Mouse (Mus musculus): Measurements from ENCODE around the gene Abhd2. TPM values are rescaled to one million over a fixed set of nuclear protein-coding genes. Genes with fewer than 3 reads are reported as not detected.

Abhd2 gene
- polyA plus RNA-seq, 1 experiment from 2014 or later: 14.3 TPM

GRCm38 (mm10) chr7:79284160-79284888 is 11.3 kb downstream of the Abhd2 start:
- ATAC-seq (ENCODE audit: low FRiP score): no peak
- WGBS: 79% methylated on average over 14 of the region's 14 CpGs
- no peaks in the 10 kb centered on the region for H3K9me3 ChIP-seq (replicated peaks)
- no peak overlapping the region for H3K27ac ChIP-seq
- peaks cover 21% of the 10 kb centered on the region for H3K4me1 ChIP-seq
- H3K36me3 ChIP-seq: no peaks in the 10 kb centered on the region; the same call in 1 of the 2 replicates
- no peak overlapping the region for H3K4me2 ChIP-seq (replicated peaks)
- H3K9ac ChIP-seq: no peak overlapping the region
- H3K4me3 ChIP-seq: no peak overlapping the region
- H3K27me3 ChIP-seq: no peaks in the 10 kb centered on the region

GRCm38 (mm10) chr7:79284889-79285280 is 11.9 kb downstream of the Abhd2 start:
- Histone ChIP-seq H3K9me3 (replicated peaks) (no peaks in the 10 kb centered on the region), H3K27me3 (no peaks in the 10 kb centered on the region), H3K4me3 (no peak overlapping the region), H3K9ac (no peak overlapping the region), H3K36me3 (no peaks in the 10 kb centered on the region; the same call in 1 of the 2 replicates), H3K4me1 (peaks cover 18% of the 10 kb centered on the region; the same call in 1 of the 2 replicates), H3K27ac (no peak overlapping the region), H3K4me2 (replicated peaks) (no peak overlapping the region)
- no peak for ATAC-seq (ENCODE audit: low FRiP score)
- WGBS: 90% methylated on average over 8 of the region's 8 CpGs

GRCm38 (mm10) chr7:79285408-79285807 is 12.4 kb downstream of the Abhd2 start:
- Histone ChIP-seq H3K9me3 (replicated peaks) (no peaks in the 10 kb centered on the region), H3K27ac (no peak overlapping the region), H3K27me3 (no peaks in the 10 kb centered on the region), H3K4me3 (no peak overlapping the region), H3K9ac (no peak overlapping the region), H3K36me3 (no peaks in the 10 kb centered on the region; the same call in 1 of the 2 replicates), H3K4me1 (peaks cover 18% of the 10 kb centered on the region; the same call in 1 of the 2 replicates), H3K4me2 (replicated peaks) (no peak overlapping the region)
- ATAC-seq (ENCODE audit: low FRiP score): no peak
- 94% methylated on average over 13 of the region's 13 CpGs for whole genome bisulfite sequencing

GRCm38 (mm10) chr7:79287226-79287625 is 14.2 kb downstream of the Abhd2 start:
- Histone ChIP-seq H3K27me3 (no peaks in the 10 kb centered on the region), H3K4me1 (peaks cover 15% of the 10 kb centered on the region; the same call in 1 of the 2 replicates), H3K9me3 (replicated peaks) (no peaks in the 10 kb centered on the region), H3K36me3 (no peaks in the 10 kb centered on the region; the same call in 1 of the 2 replicates), H3K4me2 (replicated peaks) (no peak overlapping the region), H3K27ac (no peak overlapping the region), H3K4me3 (no peak overlapping the region), H3K9ac (no peak overlapping the region)
- 91% methylated on average over 6 of the region's 6 CpGs for WGBS
- no peak for ATAC-seq (ENCODE audit: low FRiP score)

GRCm38 (mm10) chr7:79287928-79288327 is 14.9 kb downstream of the Abhd2 start:
- WGBS: 89% methylated on average over 8 of the region's 8 CpGs
- no peak overlapping the region for H3K4me2 ChIP-seq (replicated peaks)
- no peak for ATAC-seq (ENCODE audit: low FRiP score)
- no peaks in the 10 kb centered on the region; the same call in 1 of the 2 replicates for H3K36me3 ChIP-seq
- H3K4me1 ChIP-seq: peaks cover 11% of the 10 kb centered on the region
- H3K27ac ChIP-seq: no peak overlapping the region
- H3K27me3 ChIP-seq: no peaks in the 10 kb centered on the region
- no peak overlapping the region for H3K9ac ChIP-seq
- no peaks in the 10 kb centered on the region for H3K9me3 ChIP-seq (replicated peaks)
- no peak overlapping the region for H3K4me3 ChIP-seq

DNA sequence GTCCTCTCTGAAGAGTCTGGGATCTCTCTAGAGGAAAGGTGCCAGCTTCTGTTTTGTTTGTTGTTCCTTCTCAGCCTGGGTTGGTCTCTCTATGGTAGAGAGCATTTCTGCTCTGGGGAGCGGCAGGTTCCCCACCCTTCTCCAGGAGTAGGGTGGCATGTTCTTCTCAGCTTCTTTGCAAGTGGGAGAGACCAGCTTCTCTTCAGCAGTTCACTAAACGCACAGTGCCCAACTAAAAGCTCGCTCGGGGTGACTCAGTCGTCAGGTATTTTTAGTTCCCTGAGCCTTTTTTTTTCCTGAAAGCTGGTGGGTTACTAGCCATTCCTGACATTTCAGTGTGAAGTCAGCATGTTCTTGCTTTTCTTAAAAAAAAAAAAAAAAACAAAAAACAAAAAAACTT is 15.4 kb downstream of the Abhd2 start:
- ATAC-seq (ENCODE audit: low FRiP score): no peak
- Histone ChIP-seq H3K9me3 (replicated peaks) (no peaks in the 10 kb centered on the region), H3K4me1 (peaks cover 7% of the 10 kb centered on the region), H3K36me3 (no peaks in the 10 kb centered on the region; the same call in 1 of the 2 replicates), H3K4me2 (replicated peaks) (no peak overlapping the region), H3K4me3 (no peak overlapping the region), H3K27me3 (no peaks in the 10 kb centered on the region), H3K9ac (no peak overlapping the region), H3K27ac (no peak overlapping the region)
- 94% methylated on average over 5 of the region's 5 CpGs for WGBS

GRCm38 (mm10) chr7:79293605-79294232 is 20.7 kb downstream of the Abhd2 start:
- Histone ChIP-seq H3K4me2 (replicated peaks) (no peak overlapping the region), H3K9ac (no peak overlapping the region), H3K27ac (peak overlapping the region; percentile 45; the same call in 1 of the 2 replicates), H3K9me3 (replicated peaks) (no peaks in the 10 kb centered on the region), H3K4me3 (no peak overlapping the region), H3K4me1 (peaks cover 12% of the 10 kb centered on the region), H3K36me3 (peaks cover 30% of the 10 kb centered on the region), H3K27me3 (no peaks in the 10 kb centered on the region)
- 57% methylated on average over 14 of the region's 14 CpGs for WGBS
- ATAC-seq (ENCODE audit: low FRiP score): no peak

- H3K36me3 ChIP-seq: peaks cover 38% of the 10 kb centered on the region
- H3K27me3 ChIP-seq: no peaks in the 10 kb centered on the region
- no peak overlapping the region for H3K4me3 ChIP-seq
- 88% methylated on average over 13 of the region's 13 CpGs for WGBS
- H3K4me1 ChIP-seq: peaks cover 12% of the 10 kb centered on the region
- no peak overlapping the region for H3K9ac ChIP-seq
- H3K4me2 ChIP-seq (replicated peaks): no peak overlapping the region
- no peaks in the 10 kb centered on the region for H3K9me3 ChIP-seq (replicated peaks)
- H3K27ac ChIP-seq: no peak overlapping the region
- no peak for ATAC-seq (ENCODE audit: low FRiP score)
These were observed 21.5 kb downstream of the Abhd2 start for GRCm38 (mm10) chr7:79294449-79294980.

GRCm38 (mm10) chr7:79295196-79295826 is 22.3 kb downstream of the Abhd2 start:
- H3K4me2 ChIP-seq (replicated peaks): no peak overlapping the region
- 79% methylated on average over 13 of the region's 13 CpGs for WGBS
- no peak for ATAC-seq (ENCODE audit: low FRiP score)
- H3K36me3 ChIP-seq: peaks cover 38% of the 10 kb centered on the region
- H3K4me3 ChIP-seq: no peak overlapping the region
- no peak overlapping the region for H3K9ac ChIP-seq
- no peaks in the 10 kb centered on the region for H3K9me3 ChIP-seq (replicated peaks)
- peaks cover 12% of the 10 kb centered on the region for H3K4me1 ChIP-seq
- H3K27me3 ChIP-seq: no peaks in the 10 kb centered on the region
- H3K27ac ChIP-seq: no peak overlapping the region

GRCm38 (mm10) chr7:79298681-79299080 is 25.7 kb downstream of the Abhd2 start:
- Histone ChIP-seq H3K36me3 (peaks cover 38% of the 10 kb centered on the region), H3K27ac (peak overlapping the region; percentile 8; the same call in 1 of the 2 replicates), H3K4me2 (replicated peaks) (no peak overlapping the region), H3K9me3 (replicated peaks) (no peaks in the 10 kb centered on the region), H3K4me3 (no peak overlapping the region), H3K9ac (no peak overlapping the region), H3K4me1 (peaks cover 19% of the 10 kb centered on the region), H3K27me3 (no peaks in the 10 kb centered on the region)
- no peak for ATAC-seq (ENCODE audit: low FRiP score)
- no CpG with 5 or more reads among the region's 1 CpGs for WGBS

DNA sequence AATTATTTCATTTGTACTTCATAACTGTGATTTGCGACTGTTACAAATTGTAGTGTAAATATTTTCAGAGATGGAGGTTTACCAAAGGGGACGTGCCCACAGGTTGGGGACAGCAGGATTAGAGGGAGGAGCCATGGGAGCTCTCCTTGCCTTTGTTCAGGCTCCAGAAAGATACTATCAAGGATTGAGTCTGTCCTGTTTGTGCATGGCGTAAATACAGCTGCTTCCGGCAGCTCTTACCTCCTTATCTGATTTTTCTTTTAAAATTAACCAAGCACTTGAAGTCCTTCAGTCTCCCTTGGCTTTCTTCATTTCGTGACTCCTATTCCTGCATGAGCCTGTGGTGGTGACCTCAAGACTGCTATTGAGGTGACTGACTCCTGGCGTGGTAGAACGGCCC is 26.5 kb downstream of the Abhd2 start:
- no peak overlapping the region for H3K9ac ChIP-seq
- no peaks in the 10 kb centered on the region for H3K27me3 ChIP-seq
- ATAC-seq (ENCODE audit: low FRiP score): no peak
- peaks cover 17% of the 10 kb centered on the region; the same call in 1 of the 2 replicates for H3K4me1 ChIP-seq
- WGBS: 86% methylated on average over 7 of the region's 7 CpGs
- no peak overlapping the region for H3K4me3 ChIP-seq
- no peak overlapping the region for H3K4me2 ChIP-seq (replicated peaks)
- H3K36me3 ChIP-seq: peaks cover 37% of the 10 kb centered on the region
- H3K9me3 ChIP-seq (replicated peaks): no peaks in the 10 kb centered on the region
- H3K27ac ChIP-seq: no peak overlapping the region

Data from hindbrain, embryonic 12.5 days (tissue).